Mouse (Mus musculus) limb, embryonic 14.5 days (tissue): Measurements from ENCODE around the gene Ddx19a. TPM values are rescaled to one million over a fixed set of nuclear protein-coding genes. Genes with fewer than 3 reads are reported as not detected.

Experiments
- ATAC-seq: fragments of 200-750 bp; cut with Nextera tagmentation; 2 replicates; pipeline ENCODE4 v1.8.0; 2017; ENCODE audit warnings: low read depth, moderate number of reproducible peaks, moderate TSS enrichment; ENCODE audit not compliant: low FRiP score
- DNase-seq: peaks from one replicate; pipeline ENCODE4 v3.0.0-alpha.2; 2015; ENCODE audit warnings: low spot score
- H3K27ac ChIP-seq: fragments of 300-500 bp; sonication (generic); replicated peaks from 2 replicates; pipeline ENCODE4 v1.5.1; 2014; ENCODE audit warnings: low read depth, mild to moderate bottlenecking, low read length, moderate library complexity, mixed read lengths
- H3K27me3 ChIP-seq: fragments of 300-500 bp; sonication (generic); 2 replicates; pipeline ENCODE4 v1.6.1; 2014; ENCODE audit warnings: low read length, mixed read lengths; ENCODE audit not compliant: control insufficient read depth, insufficient read depth
- H3K36me3 ChIP-seq: fragments of 300-500 bp; sonication (generic); 2 replicates; pipeline ENCODE4 v1.6.1; 2014; ENCODE audit warnings: mild to moderate bottlenecking, low read length, moderate library complexity, mixed read lengths; ENCODE audit not compliant: control insufficient read depth, insufficient read depth
- H3K4me1 ChIP-seq: fragments of 300-500 bp; sonication (generic); 2 replicates; pipeline ENCODE4 v1.6.1; 2014; ENCODE audit warnings: antibody characterized with exemption, low read length, mixed read lengths; ENCODE audit not compliant: control insufficient read depth, insufficient read depth
- H3K4me2 ChIP-seq: fragments of 300-500 bp; sonication (generic); replicated peaks from 2 replicates; pipeline ENCODE4 v1.6.1; 2014; ENCODE audit warnings: low read depth, mild to moderate bottlenecking, low read length, moderate library complexity; ENCODE audit not compliant: severe bottlenecking
- H3K4me3 ChIP-seq: fragments of 300-500 bp; sonication (generic); replicated peaks from 2 replicates; pipeline ENCODE4 v1.5.1; 2014; ENCODE audit warnings: low read length
- H3K9ac ChIP-seq: fragments of 300-500 bp; sonication (generic); 2 replicates; pipeline ENCODE4 v1.6.1; 2014; ENCODE audit warnings: mild to moderate bottlenecking, low read depth, low read length, moderate library complexity; ENCODE audit not compliant: severe bottlenecking
- H3K9me3 ChIP-seq: fragments of 300-500 bp; sonication (generic); 2 replicates; pipeline ENCODE4 v1.6.1; 2016; ENCODE audit warnings: low read length; ENCODE audit not compliant: control insufficient read depth
- POLR2A ChIP-seq: fragments of 200-500 bp; IDR thresholded peaks from 2 replicates; pipeline ENCODE4 v1.8.0; 2012; ENCODE audit warnings: inconsistent platforms, mild to moderate bottlenecking, moderate library complexity, borderline replicate concordance; ENCODE audit not compliant: insufficient read depth, insufficient read length; ENCODE audit errors: extremely low read depth
- WGBS: fragments of 180-500 bp; shearing (Covaris S2); extraction: QIAGEN DNeasy Blood & Tissue Kit; methylation state at CpG from one replicate; pipeline ENCODE4 v1.1.7; 2014; 5-methylcytosine and 5-hydroxymethylcytosine counted together
- microRNA-seq: library from miRNA; unstranded; fragments of <30 nt; microRNA quantifications from one replicate; pipeline ENCODE4, GENCODE M21; 2016
- polyA plus RNA-seq, 2 experiments: library from polyadenylated mRNA; depleted of rRNA in 1 of 2; stranded (reverse) in 1 of 2; unstranded in 1 of 2; fragments of >200 nt; fragmentation: Nextera tagmentation in 1 of 2; extraction: Ambion mirVana in 1 of 2; gene quantifications; 2 replicates each; pipeline versions ENCODE4 v1.2.1 to v1.2.3; 2012 to 2014

Gene Ddx19a
- polyA plus RNA-seq, 2 experiments, result 19.5 to 57.8 TPM

GRCm38 (mm10) chr8:110925691-110926140 lies 71.9 kb downstream of the Ddx19a start:
- Histone ChIP-seq H3K27me3 (no peaks in the 10 kb centered on the region), H3K9ac (no peak overlapping the region), H3K4me3 (no peak overlapping the region), H3K9me3 (no peaks in the 10 kb centered on the region), H3K36me3 (peaks cover 7% of the 10 kb centered on the region; the same call in 1 of the 2 replicates), H3K4me1 (peaks cover 22% of the 10 kb centered on the region), H3K27ac (no peak overlapping the region), H3K4me2 (no peak overlapping the region)
- ATAC-seq (no peak), DNase-seq (no peak)
- 60% methylated on average over 8 of the region's 8 CpGs for WGBS
- TF ChIP-seq POLR2A, result no peak

Small RNA genes lying within 50 kb of the gene (microRNA-seq; reads per million reads assigned to microRNA genes)
- gene Gm24103 (not detected), gene Mir3473d (not detected)

Other genes with a start within 250 kb of the Ddx19a start
- 1.4 and 1.6 TPM in 2 replicates for gene Il34, start 191.9 kb downstream of the Ddx19a start, polyA plus RNA-seq (2012; rRNA removed)
- gene Il34, start 191.9 kb downstream of the Ddx19a start, polyA plus RNA-seq (2014; fragmentation: Nextera tagmentation; extraction: Ambion mirVana), result 0.95 and 1.2 TPM in 2 replicates
- gene Cog4, start 151.2 kb downstream of the Ddx19a start, polyA plus RNA-seq (2012; rRNA removed), result 41.2 and 44.5 TPM in 2 replicates
- gene Cog4, start 151.2 kb downstream of the Ddx19a start, polyA plus RNA-seq (2014; fragmentation: Nextera tagmentation; extraction: Ambion mirVana), result 65.5 and 75.4 TPM in 2 replicates
- gene Sf3b3, start 151.0 kb downstream of the Ddx19a start, polyA plus RNA-seq (2012; rRNA removed), result 92.7 and 96.2 TPM in 2 replicates
- gene Sf3b3, start 151.0 kb downstream of the Ddx19a start, polyA plus RNA-seq (2014; fragmentation: Nextera tagmentation; extraction: Ambion mirVana), result 132 and 150 TPM in 2 replicates
- gene Fuk, start 95.3 kb downstream of the Ddx19a start, polyA plus RNA-seq (2012; rRNA removed), result 16.2 and 22.4 TPM in 2 replicates
- 10.4 and 10.6 TPM in 2 replicates for gene Fuk, start 95.3 kb downstream of the Ddx19a start, polyA plus RNA-seq (2014; fragmentation: Nextera tagmentation; extraction: Ambion mirVana)
- 29.9 and 39.7 TPM in 2 replicates for gene St3gal2, start 77.9 kb downstream of the Ddx19a start, polyA plus RNA-seq (2012; rRNA removed)
- 19.2 and 21.5 TPM in 2 replicates for gene St3gal2, start 77.9 kb downstream of the Ddx19a start, polyA plus RNA-seq (2014; fragmentation: Nextera tagmentation; extraction: Ambion mirVana)
- gene Ddx19b, start 34.0 kb upstream of the Ddx19a start, polyA plus RNA-seq (2012; rRNA removed), result 5.8 and 5.9 TPM in 2 replicates
- gene Ddx19b, start 34.0 kb upstream of the Ddx19a start, polyA plus RNA-seq (2014; fragmentation: Nextera tagmentation; extraction: Ambion mirVana), result 4.0 and 5.5 TPM in 2 replicates
- gene Aars, start 35.3 kb upstream of the Ddx19a start, polyA plus RNA-seq (2012; rRNA removed), result 41.7 and 46.9 TPM in 2 replicates
- 50.5 and 52.1 TPM in 2 replicates for gene Aars, start 35.3 kb upstream of the Ddx19a start, polyA plus RNA-seq (2014; fragmentation: Nextera tagmentation; extraction: Ambion mirVana)
- gene Exosc6, start 58.5 kb upstream of the Ddx19a start, polyA plus RNA-seq (2012; rRNA removed), result 6.2 and 8.8 TPM in 2 replicates
- 18.3 and 22.6 TPM in 2 replicates for gene Exosc6, start 58.5 kb upstream of the Ddx19a start, polyA plus RNA-seq (2014; fragmentation: Nextera tagmentation; extraction: Ambion mirVana)
- 0.04 and 0.06 TPM in 2 replicates for gene Clec18a, start 94.6 kb upstream of the Ddx19a start, polyA plus RNA-seq (2012; rRNA removed)
- not detected in 2 replicates for gene Clec18a, start 94.6 kb upstream of the Ddx19a start, polyA plus RNA-seq (2014; fragmentation: Nextera tagmentation; extraction: Ambion mirVana)
- gene Pdpr, start 96.8 kb upstream of the Ddx19a start, polyA plus RNA-seq (2012; rRNA removed), result 10.3 and 11.0 TPM in 2 replicates
- gene Pdpr, start 96.8 kb upstream of the Ddx19a start, polyA plus RNA-seq (2014; fragmentation: Nextera tagmentation; extraction: Ambion mirVana), result 7.8 TPM in 2 replicates